Mouse (Mus musculus): ENCODE measurements at regions not wholly inside any gene's neighbourhood (a gene's known extent, or its start where the extent isn't known, plus 50 kb on each side); places are given as distances from the start of the nearest gene placed in this dataset.
"Not testable (repeated sequence)": the region's sequence is repeated elsewhere in the genome, so short reads cannot be mapped to it uniquely, and the experiment has no call there.

DNA sequence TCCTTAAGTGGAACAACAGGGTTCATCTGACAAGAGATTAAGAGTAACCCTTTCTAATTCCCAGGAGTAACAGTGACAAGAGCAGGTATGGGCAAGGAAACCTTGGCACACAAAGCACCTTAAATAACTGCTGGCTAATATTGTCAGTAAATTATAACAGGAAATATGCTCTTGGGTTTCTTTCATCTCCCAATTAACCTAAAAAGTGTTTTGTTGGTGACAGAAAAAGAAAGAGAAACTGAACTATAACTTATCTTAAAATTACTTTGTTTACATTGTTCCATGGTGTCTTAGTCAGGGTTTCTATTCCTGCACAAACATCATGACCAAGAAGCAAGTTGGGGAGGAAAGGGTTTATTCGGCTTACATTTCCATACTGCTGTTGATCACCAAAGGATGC, 170.0 kb upstream of the Ngly1 start:
- DNase-seq (ENCODE audit: low spot score): no peak

GRCm38 (mm10) chr14:16087231-16087630, 161.8 kb upstream of the Ngly1 start:
- not testable (repeated sequence) for DNase-seq (ENCODE audit: low spot score)

DNA sequence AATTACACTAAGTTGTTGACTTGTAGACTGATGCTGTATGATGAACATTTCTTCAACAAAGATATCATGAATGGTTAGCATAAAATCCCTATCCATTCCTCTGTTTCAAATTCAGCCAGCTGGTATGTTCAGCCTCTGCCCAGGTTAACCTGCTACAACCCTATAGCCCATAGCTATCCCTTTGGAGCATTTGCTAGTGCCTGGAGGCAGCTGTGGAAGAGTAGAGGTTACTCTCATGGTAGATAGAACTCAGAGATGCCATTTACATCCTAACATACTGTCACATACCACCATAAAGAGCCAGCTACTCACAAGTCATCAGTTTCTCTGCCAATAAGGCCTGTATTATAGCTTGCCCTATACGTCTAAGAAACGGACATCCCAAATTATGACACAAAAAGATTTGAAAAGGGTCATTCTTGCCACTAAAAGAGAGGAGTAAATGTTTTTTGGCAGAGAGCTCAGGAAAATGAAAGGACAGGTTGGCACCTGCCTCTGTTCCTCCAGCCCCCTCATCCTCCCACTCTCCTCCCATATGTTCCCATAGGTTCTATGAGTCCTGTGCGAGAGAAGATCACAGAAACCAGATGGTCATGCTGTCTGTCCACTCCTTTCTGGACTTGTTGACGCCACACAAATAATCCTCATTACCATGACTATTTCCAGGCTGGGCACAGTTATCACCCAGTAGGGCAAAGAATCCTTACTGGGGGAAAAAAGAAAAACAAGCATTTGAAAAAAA, 156.5 kb upstream of the Ngly1 start:
- no peak for DNase-seq (ENCODE audit: low spot score)

DNA sequence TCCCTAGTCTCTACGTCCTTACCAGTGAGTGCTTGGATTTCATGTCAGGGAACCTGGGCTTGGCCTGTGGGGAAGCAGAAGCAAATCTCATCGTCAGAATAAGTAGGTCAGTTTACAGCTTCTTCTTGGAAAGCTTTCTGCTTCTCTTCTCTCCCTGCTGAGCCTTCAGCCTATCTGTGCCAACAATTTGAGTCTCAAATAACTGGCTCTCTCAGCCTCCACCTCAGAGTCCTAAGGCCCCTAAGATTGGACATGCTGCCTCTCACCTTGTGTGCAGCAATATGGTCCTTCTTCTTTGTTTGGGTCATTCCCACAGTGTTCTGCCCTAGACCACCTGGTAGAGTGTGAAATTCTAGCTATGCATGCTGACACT, 156.0 kb upstream of the Ngly1 start:
- no peak for DNase-seq (ENCODE audit: low spot score)

DNA sequence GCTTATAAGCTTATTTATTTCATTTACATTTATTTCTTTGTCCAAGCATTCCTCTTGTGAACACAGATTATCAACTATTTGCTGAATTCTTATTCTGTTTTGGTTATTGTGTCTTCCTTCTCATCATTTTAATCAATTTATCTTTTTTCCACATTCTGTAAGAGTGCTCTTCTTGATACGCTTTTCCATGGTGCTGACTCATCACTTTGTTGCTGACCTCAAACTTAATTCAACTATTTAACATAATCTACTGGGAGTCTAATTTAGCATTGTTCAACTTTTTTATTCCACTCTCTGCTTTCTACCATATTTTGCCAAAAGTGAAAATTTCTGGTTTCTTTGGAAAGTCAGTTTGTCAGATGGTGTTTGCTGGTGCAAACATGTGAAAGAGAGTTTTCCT, 139.7 kb upstream of the Ngly1 start:
- no peak for DNase-seq (ENCODE audit: low spot score)

DNA sequence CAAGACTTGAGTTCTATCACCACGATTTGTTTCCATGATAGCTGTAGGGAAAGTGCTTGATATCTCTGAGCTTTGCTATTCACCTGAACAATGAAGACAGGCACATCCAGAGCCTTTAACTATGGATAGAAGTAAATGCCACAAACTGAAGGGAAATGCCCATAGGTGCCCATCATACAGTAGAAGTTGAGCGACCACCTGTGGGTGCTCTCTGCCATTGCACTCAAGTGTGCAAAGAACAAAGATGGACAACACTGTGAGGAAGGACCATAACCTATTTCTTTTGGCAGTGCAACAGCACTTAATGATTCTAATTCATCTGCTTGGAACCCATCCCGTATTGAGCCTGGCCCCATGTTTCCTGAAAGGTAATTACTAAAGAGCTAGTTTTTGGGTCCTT, 116.4 kb upstream of the Ngly1 start:
- no peak for DNase-seq (ENCODE audit: low spot score)

DNA sequence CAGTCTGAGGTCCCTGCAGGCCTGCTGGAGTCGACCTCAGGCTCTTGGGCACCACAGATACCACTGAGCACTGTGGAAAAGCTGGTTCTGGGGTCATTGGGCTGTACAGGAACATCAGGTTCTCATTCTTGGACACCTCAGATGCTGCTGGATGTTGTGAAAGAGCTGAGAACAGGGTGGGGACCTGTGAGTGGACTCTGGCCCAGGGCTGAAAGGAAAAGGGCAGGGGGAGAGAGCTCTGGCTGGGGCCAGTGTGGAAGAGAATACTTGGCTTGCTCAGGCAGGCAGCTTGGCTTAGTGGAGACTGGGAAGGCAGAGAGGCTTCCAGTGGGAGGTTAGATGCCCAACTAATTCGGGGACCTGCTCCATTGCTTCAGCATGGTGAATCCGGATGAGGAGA, 115.7 kb upstream of the Ngly1 start:
- no peak for DNase-seq (ENCODE audit: low spot score)

DNA sequence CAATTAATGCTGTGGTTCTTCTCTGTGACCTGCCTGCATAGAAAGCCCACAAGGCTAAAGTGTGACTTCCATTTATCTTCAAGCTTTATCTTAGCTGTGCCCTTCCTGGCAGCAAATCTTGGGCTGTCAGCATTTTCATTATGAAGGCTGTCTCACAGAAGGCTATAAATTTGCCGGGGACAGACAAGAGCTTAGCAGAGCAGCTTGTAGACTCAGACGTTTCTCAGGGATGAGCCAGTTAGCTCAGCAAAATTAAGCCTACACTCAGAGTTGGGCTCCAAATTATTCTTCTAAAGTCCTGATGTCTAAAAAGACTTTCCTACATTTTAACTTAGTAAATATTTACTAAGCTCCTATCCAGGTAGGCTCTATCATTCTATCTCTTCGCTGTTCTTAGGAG, 112.9 kb upstream of the Ngly1 start:
- no peak for DNase-seq (ENCODE audit: low spot score)

DNA sequence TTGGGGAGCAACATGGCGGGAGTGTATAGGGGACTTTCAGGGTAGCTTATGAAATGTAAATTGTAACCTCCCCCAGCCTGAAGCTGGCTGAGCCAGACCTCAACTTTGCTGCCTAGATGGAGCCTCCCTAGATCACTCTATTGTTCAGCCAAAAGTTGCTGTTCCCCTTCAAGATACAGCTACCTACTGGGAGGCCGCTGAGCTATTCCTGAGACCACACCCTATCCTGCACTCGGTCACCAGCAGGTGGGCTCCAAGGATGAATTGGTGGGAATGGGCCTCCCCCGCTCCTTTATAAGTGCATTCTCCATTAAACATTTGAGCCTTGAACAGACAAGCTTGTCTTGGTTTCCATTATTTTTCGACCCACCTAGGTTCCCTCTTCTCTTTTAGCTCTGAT, 104.8 kb upstream of the Ngly1 start:
- DNase-seq (ENCODE audit: low spot score): no peak

DNA sequence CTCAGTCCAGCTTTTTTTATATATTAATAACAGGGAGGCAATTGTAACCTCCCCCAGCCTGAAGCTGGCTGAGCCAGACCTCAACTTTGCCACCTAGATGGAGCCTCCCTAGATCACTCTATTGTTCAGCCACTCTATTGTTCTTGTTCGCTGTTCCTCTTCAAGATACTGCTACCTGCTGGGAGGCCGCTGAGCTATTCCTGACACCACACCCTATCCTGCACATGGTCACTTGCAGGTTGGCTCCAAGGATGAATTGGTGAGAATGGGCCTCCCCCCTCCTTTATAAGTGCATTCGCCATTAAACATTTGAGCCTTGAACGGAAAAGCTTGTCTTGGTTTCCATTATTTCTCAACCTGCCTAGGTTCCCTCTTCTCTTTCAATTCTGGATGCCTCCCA, 102.3 kb upstream of the Ngly1 start:
- DNase-seq (ENCODE audit: low spot score): no peak

- no peak for DNase-seq (ENCODE audit: low spot score)
Measured at GRCm38 (mm10) chr14:16151815-16152214, 97.3 kb upstream of the Ngly1 start.

DNA sequence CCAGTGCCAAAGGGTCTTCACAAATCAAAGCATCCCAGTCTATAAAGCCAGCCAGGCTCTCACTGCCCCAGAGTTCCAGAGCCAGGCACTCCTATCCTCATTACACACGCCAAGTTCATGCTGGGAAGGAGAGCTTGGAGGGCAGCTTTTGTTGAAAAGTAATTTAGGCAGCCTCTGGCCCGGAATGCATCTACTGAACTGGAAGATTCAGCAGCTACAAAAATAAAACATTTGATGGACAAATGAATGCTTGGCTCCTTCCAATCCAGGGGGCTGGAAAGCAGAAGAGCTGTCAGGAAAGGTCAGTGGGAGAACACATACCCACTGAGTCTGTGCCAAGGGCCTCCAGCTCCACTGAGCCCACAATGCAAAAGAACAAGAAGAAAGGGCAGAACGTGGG, 96.4 kb upstream of the Ngly1 start:
- no peak for DNase-seq (ENCODE audit: low spot score)

- DNase-seq (ENCODE audit: low spot score): no peak
Measured at GRCm38 (mm10) chr14:16155106-16155505, 94.0 kb upstream of the Ngly1 start.

GRCm38 (mm10) chr14:16170226-16170625, 78.9 kb upstream of the Ngly1 start:
- DNase-seq (ENCODE audit: low spot score): no peak

- DNase-seq (ENCODE audit: low spot score): no peak
Measured at GRCm38 (mm10) chr14:16172261-16172660, 76.8 kb upstream of the Ngly1 start.

DNA sequence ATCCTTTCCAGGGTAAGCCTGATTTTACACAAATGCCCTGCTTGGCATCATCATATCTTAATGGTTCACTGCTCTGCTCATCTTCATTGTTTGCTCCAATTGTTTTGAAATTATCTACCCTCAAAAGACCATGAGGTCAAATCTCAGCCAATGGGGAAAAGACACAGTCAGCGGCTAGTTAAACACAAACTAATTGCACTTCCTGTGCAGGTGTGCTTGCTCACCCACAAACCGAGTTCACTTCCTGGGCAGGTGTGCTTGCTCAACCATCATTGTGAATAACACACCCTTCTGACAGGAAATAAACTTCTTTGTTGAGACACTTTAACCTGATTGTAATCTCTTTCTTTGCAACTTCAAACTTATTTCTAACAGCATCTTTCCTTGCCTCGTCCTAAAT, 75.8 kb upstream of the Ngly1 start:
- no peak for DNase-seq (ENCODE audit: low spot score)

- no peak for DNase-seq (ENCODE audit: low spot score)
Measured at GRCm38 (mm10) chr14:16178227-16178626, 70.9 kb upstream of the Ngly1 start.

- no peak for DNase-seq (ENCODE audit: low spot score)
Measured at GRCm38 (mm10) chr14:16181822-16182221, 67.3 kb upstream of the Ngly1 start.

GRCm38 (mm10) chr14:16185246-16185645, 63.8 kb upstream of the Ngly1 start:
- no peak for DNase-seq (ENCODE audit: low spot score)

All from yolk sac, embryonic 10.5 days (tissue).